Mouse (Mus musculus): ENCODE data around the gene Klf13. TPM values are rescaled to one million over a fixed set of nuclear protein-coding genes. Genes with fewer than 3 reads are reported as not detected.

The Klf13 gene
- polyA plus RNA-seq, 1 experiment: 20.1 TPM

DNA sequence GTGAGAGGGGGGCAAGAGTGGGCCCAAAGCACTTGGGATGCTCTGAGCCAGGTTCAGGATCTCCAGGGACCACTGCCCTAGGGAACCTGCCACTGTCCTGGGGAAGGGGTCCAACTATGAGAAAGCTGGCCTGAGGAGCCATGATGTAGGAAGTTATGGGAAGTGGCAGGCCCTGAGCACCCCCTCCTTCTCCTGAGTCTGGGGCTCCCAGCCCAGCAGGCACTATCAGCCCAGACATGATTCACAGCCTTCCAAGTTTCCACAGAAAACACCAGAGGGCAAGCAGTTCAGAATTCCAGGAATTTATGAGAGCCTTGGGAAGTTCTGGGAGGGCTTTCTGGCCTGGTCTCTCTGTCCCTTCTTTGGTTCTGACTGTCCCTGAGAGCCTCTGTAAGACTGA lies 63.0 kb downstream of the Klf13 start:
- H3K4me3 ChIP-seq (ENCODE audit: insufficient read depth, poor library complexity, severe bottlenecking): no peak overlapping the region
- TF ChIP-seq CTCF (IDR thresholded peaks at IDR 0.05; ENCODE audit: control insufficient read depth, insufficient read depth, insufficient read length) (no peak), MYOD1 (IDR thresholded peaks at IDR 0.05; ENCODE audit: control insufficient read depth, insufficient read length, low read depth) (no peak), MYOG (IDR thresholded peaks at IDR 0.05; ENCODE audit: control insufficient read depth, extremely low read depth, insufficient read length) (no peak), MAX (IDR thresholded peaks at IDR 0.05) (no peak), USF1 (IDR thresholded peaks at IDR 0.05; ENCODE audit: low read depth) (no peak), FOSL1 (IDR thresholded peaks at IDR 0.05; ENCODE audit: insufficient read depth, low read length, poor library complexity, severe bottlenecking) (no peak), CEBPB (IDR thresholded peaks at IDR 0.05; ENCODE audit: low read depth) (no peak)
- no peak overlapping the region for H3ac ChIP-seq (ENCODE audit: control insufficient read depth, insufficient read length, low read depth)
- H3K79me2 ChIP-seq (ENCODE audit: control insufficient read depth, insufficient read depth): no peaks in the 10 kb centered on the region
- H3K27me3 ChIP-seq (ENCODE audit: control insufficient read depth, insufficient read depth, insufficient read length): no peaks in the 10 kb centered on the region
- H3K36me3 ChIP-seq (ENCODE audit: control insufficient read depth, insufficient read depth): no peaks in the 10 kb centered on the region
- no peaks in the 10 kb centered on the region for H3K79me3 ChIP-seq (ENCODE audit: low read depth)

- no peaks in the 10 kb centered on the region for H3K27me3 ChIP-seq (ENCODE audit: control insufficient read depth, insufficient read depth, insufficient read length)
- H3K79me3 ChIP-seq (ENCODE audit: low read depth): no peaks in the 10 kb centered on the region
- no peaks in the 10 kb centered on the region for H3K36me3 ChIP-seq (ENCODE audit: control insufficient read depth, insufficient read depth)
- H3K4me3 ChIP-seq (ENCODE audit: insufficient read depth, poor library complexity, severe bottlenecking): no peak overlapping the region
- no peak overlapping the region for H3ac ChIP-seq (ENCODE audit: control insufficient read depth, insufficient read length, low read depth)
- TF ChIP-seq MYOD1 (IDR thresholded peaks at IDR 0.05; ENCODE audit: control insufficient read depth, insufficient read length, low read depth) (no peak), FOSL1 (IDR thresholded peaks at IDR 0.05; ENCODE audit: insufficient read depth, low read length, poor library complexity, severe bottlenecking) (no peak), CTCF (IDR thresholded peaks at IDR 0.05; ENCODE audit: control insufficient read depth, insufficient read depth, insufficient read length) (no peak)
- no peaks in the 10 kb centered on the region for H3K79me2 ChIP-seq (ENCODE audit: control insufficient read depth, insufficient read depth)
These were observed 64.8 kb downstream of the Klf13 start for GRCm38 (mm10) chr7:63873880-63874279.

GRCm38 (mm10) chr7:63871698-63872097 lies 67.0 kb downstream of the Klf13 start:
- H3K79me3 ChIP-seq (ENCODE audit: low read depth): no peaks in the 10 kb centered on the region
- H3K36me3 ChIP-seq (ENCODE audit: control insufficient read depth, insufficient read depth): no peaks in the 10 kb centered on the region
- no peaks in the 10 kb centered on the region for H3K79me2 ChIP-seq (ENCODE audit: control insufficient read depth, insufficient read depth)
- no peaks in the 10 kb centered on the region for H3K27me3 ChIP-seq (ENCODE audit: control insufficient read depth, insufficient read depth, insufficient read length)
- H3ac ChIP-seq (ENCODE audit: control insufficient read depth, insufficient read length, low read depth): no peak overlapping the region
- no peak for TF ChIP-seq CEBPB (IDR thresholded peaks at IDR 0.05; ENCODE audit: low read depth)
- no peak for TF ChIP-seq MYOG (IDR thresholded peaks at IDR 0.05; ENCODE audit: control insufficient read depth, extremely low read depth, insufficient read length)
- TF ChIP-seq MYOD1 (IDR thresholded peaks at IDR 0.05; ENCODE audit: control insufficient read depth, insufficient read length, low read depth): no peak
- TF ChIP-seq MAX (IDR thresholded peaks at IDR 0.05): no peak
- TF ChIP-seq CTCF (IDR thresholded peaks at IDR 0.05; ENCODE audit: control insufficient read depth, insufficient read depth, insufficient read length): no peak
- TF ChIP-seq FOSL1 (IDR thresholded peaks at IDR 0.05; ENCODE audit: insufficient read depth, low read length, poor library complexity, severe bottlenecking): no peak
- no peak for TF ChIP-seq USF1 (IDR thresholded peaks at IDR 0.05; ENCODE audit: low read depth)
- H3K4me3 ChIP-seq (ENCODE audit: insufficient read depth, poor library complexity, severe bottlenecking): no peak overlapping the region

DNA sequence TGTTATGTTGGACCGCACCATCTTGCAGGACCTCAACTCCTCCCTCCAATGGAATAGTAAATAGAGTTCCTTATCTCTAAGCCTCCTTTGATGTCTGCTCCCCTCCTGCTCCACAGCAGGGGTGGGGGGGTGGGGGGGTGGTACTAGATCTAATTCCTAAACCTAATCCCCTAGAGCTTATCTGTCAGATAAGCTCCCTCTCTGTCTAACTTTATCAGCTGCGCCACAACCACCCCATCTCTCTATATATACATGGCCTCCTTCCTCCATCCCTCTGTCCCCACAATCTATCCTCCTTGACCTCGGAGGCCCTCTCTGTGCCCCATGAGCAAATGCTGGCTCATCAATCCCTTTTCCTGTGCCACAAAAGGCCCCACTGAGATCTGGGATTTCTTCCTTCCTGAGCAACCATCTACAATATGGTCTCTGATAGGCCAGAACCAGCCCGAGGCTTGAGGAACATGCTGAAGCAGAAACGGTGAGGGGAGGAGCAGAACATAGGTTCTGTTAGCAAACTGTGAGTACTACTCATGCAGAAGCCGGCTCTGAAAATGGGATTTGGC lies 70.3 kb downstream of the Klf13 start:
- no peaks in the 10 kb centered on the region for H3K79me3 ChIP-seq (ENCODE audit: low read depth)
- H3K27me3 ChIP-seq (ENCODE audit: control insufficient read depth, insufficient read depth, insufficient read length): no peaks in the 10 kb centered on the region
- no peaks in the 10 kb centered on the region for H3K36me3 ChIP-seq (ENCODE audit: control insufficient read depth, insufficient read depth)
- no peak overlapping the region for H3K4me3 ChIP-seq (ENCODE audit: insufficient read depth, poor library complexity, severe bottlenecking)
- H3ac ChIP-seq (ENCODE audit: control insufficient read depth, insufficient read length, low read depth): no peak overlapping the region
- TF ChIP-seq CEBPB (IDR thresholded peaks at IDR 0.05; ENCODE audit: low read depth) (no peak), MAX (IDR thresholded peaks at IDR 0.05) (no peak), FOSL1 (IDR thresholded peaks at IDR 0.05; ENCODE audit: insufficient read depth, low read length, poor library complexity, severe bottlenecking) (no peak), MYOG (IDR thresholded peaks at IDR 0.05; ENCODE audit: control insufficient read depth, extremely low read depth, insufficient read length) (no peak), USF1 (IDR thresholded peaks at IDR 0.05; ENCODE audit: low read depth) (no peak), CTCF (IDR thresholded peaks at IDR 0.05; ENCODE audit: control insufficient read depth, insufficient read depth, insufficient read length) (no peak), MYOD1 (IDR thresholded peaks at IDR 0.05; ENCODE audit: control insufficient read depth, insufficient read length, low read depth) (no peak)
- H3K79me2 ChIP-seq (ENCODE audit: control insufficient read depth, insufficient read depth): no peaks in the 10 kb centered on the region

DNA sequence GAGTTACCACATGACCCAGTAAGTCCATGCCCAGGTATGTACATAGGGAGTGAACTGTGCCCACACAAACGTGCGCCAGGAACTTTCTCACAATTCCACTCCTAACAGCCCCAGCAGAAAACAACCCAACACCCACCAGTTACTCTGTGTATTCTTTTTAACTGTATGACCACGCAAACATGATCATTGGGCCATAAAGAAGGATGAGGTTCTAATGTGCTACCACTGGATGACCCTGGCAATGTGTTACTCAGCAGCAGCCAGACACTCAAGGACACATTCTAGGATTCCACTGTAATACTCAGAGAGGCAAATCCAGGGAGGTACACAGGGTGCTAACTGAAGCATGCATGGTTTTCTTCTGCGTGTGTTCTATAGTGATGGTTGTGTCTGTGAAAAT lies 72.8 kb downstream of the Klf13 start:
- TF ChIP-seq MYOD1 (IDR thresholded peaks at IDR 0.05; ENCODE audit: control insufficient read depth, insufficient read length, low read depth) (no peak), MYOG (IDR thresholded peaks at IDR 0.05; ENCODE audit: control insufficient read depth, extremely low read depth, insufficient read length) (no peak), CEBPB (IDR thresholded peaks at IDR 0.05; ENCODE audit: low read depth) (no peak), CTCF (IDR thresholded peaks at IDR 0.05; ENCODE audit: control insufficient read depth, insufficient read depth, insufficient read length) (no peak), FOSL1 (IDR thresholded peaks at IDR 0.05; ENCODE audit: insufficient read depth, low read length, poor library complexity, severe bottlenecking) (no peak), MAX (IDR thresholded peaks at IDR 0.05) (no peak), USF1 (IDR thresholded peaks at IDR 0.05; ENCODE audit: low read depth) (no peak)
- no peaks in the 10 kb centered on the region for H3K27me3 ChIP-seq (ENCODE audit: control insufficient read depth, insufficient read depth, insufficient read length)
- no peak overlapping the region for H3K4me3 ChIP-seq (ENCODE audit: insufficient read depth, poor library complexity, severe bottlenecking)
- H3K79me2 ChIP-seq (ENCODE audit: control insufficient read depth, insufficient read depth): no peaks in the 10 kb centered on the region
- no peaks in the 10 kb centered on the region for H3K36me3 ChIP-seq (ENCODE audit: control insufficient read depth, insufficient read depth)
- H3K79me3 ChIP-seq (ENCODE audit: low read depth): no peaks in the 10 kb centered on the region
- H3ac ChIP-seq (ENCODE audit: control insufficient read depth, insufficient read length, low read depth): no peak overlapping the region

GRCm38 (mm10) chr7:63863046-63863445 lies 75.7 kb downstream of the Klf13 start:
- Histone ChIP-seq H3K79me3 (ENCODE audit: low read depth) (no peaks in the 10 kb centered on the region), H3K4me3 (ENCODE audit: insufficient read depth, poor library complexity, severe bottlenecking) (no peak overlapping the region), H3K36me3 (ENCODE audit: control insufficient read depth, insufficient read depth) (no peaks in the 10 kb centered on the region), H3K27me3 (ENCODE audit: control insufficient read depth, insufficient read depth, insufficient read length) (no peaks in the 10 kb centered on the region), H3K79me2 (ENCODE audit: control insufficient read depth, insufficient read depth) (no peaks in the 10 kb centered on the region), H3ac (ENCODE audit: control insufficient read depth, insufficient read length, low read depth) (no peak overlapping the region)
- no peak for TF ChIP-seq CTCF (IDR thresholded peaks at IDR 0.05; ENCODE audit: control insufficient read depth, insufficient read depth, insufficient read length)
- no peak for TF ChIP-seq USF1 (IDR thresholded peaks at IDR 0.05; ENCODE audit: low read depth)
- TF ChIP-seq FOSL1 (IDR thresholded peaks at IDR 0.05; ENCODE audit: insufficient read depth, low read length, poor library complexity, severe bottlenecking): no peak
- TF ChIP-seq MYOD1 (IDR thresholded peaks at IDR 0.05; ENCODE audit: control insufficient read depth, insufficient read length, low read depth): no peak
- no peak for TF ChIP-seq CEBPB (IDR thresholded peaks at IDR 0.05; ENCODE audit: low read depth)
- no peak for TF ChIP-seq MAX (IDR thresholded peaks at IDR 0.05)
- no peak for TF ChIP-seq MYOG (IDR thresholded peaks at IDR 0.05; ENCODE audit: control insufficient read depth, extremely low read depth, insufficient read length)
